Mouse (Mus musculus): Measurements from ENCODE around the gene Ccz1.

- no peak for TF ChIP-seq CTCF (IDR thresholded peaks at IDR 0.05)
- TF ChIP-seq EP300 (IDR thresholded peaks at IDR 0.05), result no peak
Observed at GRCm38 (mm10) chr5:144039886-144040285, 25.2 kb upstream of the Ccz1 start.

Data from lung, postnatal 0 days (tissue).